Mouse (Mus musculus) forebrain, embryonic 10.5 days (tissue): ENCODE measurements at regions not wholly inside any gene's neighbourhood (a gene's known extent, or its start where the extent isn't known, plus 50 kb on each side); places are given as distances from the start of the nearest gene placed in this dataset.

Experiments used
- DNase-seq: peaks from one replicate; pipeline ENCODE4 v3.0.0-alpha.2; 2017; ENCODE audit warnings: low spot score; ENCODE audit errors: extremely low spot score
- H3K27ac ChIP-seq: fragments of 300-500 bp; sonication (generic); 2 replicates; pipeline ENCODE4 v1.5.1; 2016; ENCODE audit warnings: mild to moderate bottlenecking
- H3K27me3 ChIP-seq: fragments of 300-500 bp; sonication (generic); 2 replicates; pipeline ENCODE4 v1.6.1; 2016; ENCODE audit warnings: mild to moderate bottlenecking; ENCODE audit not compliant: poor library complexity, severe bottlenecking
- H3K36me3 ChIP-seq: fragments of 300-500 bp; sonication (generic); replicated peaks from 2 replicates; pipeline ENCODE4 v1.6.1; 2016; ENCODE audit warnings: mild to moderate bottlenecking, moderate library complexity
- H3K4me1 ChIP-seq: fragments of 300-500 bp; sonication (generic); 2 replicates; pipeline ENCODE4 v1.6.1; 2016
- H3K4me3 ChIP-seq: fragments of 300-500 bp; sonication (generic); 2 replicates; pipeline ENCODE4 v1.5.1; 2016; ENCODE audit warnings: mild to moderate bottlenecking, moderate library complexity
- H3K9me3 ChIP-seq: fragments of 300-500 bp; sonication (generic); 2 replicates; pipeline ENCODE4 v1.6.1; 2016; ENCODE audit warnings: mild to moderate bottlenecking, moderate library complexity
- WGBS: fragments of 180-500 bp; shearing (Covaris S2); methylation state at CpG from one replicate; pipeline ENCODE4 v1.1.7; 2016; 5-methylcytosine and 5-hydroxymethylcytosine counted together

DNA sequence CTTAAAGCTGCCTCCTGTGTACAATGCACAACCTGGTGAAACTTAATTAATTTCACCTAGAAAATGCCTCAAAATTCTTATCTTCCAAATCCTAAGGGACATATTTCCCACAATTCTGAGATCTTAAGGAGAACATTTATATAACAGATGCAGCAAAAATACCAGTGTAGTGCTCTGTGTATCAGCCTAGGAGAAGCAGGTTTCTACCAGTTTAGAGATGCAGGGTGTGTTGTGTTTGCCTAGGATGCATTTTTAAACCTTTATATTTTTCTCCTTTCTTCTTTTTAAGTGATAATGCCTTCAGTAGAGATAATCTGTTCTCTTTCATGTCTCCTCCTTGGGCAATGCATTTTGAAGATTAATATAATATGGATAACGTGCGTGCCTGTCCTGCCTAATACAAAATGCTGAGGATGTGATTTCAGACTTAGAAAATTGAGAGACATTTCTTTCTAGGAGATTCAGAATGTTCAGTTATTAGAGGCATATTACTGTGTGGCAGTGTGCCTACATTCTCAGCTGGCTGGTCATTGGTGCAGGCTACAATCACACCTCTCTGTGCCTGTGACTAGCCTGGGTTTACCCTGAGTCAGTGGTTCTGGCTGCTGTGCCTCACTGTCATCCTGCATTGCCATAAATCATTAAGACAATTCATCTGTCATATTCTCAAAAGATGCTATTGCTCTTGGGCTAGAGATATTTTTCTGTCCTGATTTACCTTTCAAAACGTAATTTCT, 1268.1 kb downstream of the Hace1 start:
- no peaks in the 10 kb centered on the region for H3K27me3 ChIP-seq
- H3K4me3 ChIP-seq = no peak overlapping the region
- H3K4me1 ChIP-seq = no peaks in the 10 kb centered on the region
- no peaks in the 10 kb centered on the region for H3K9me3 ChIP-seq
- H3K27ac ChIP-seq = no peak overlapping the region
- WGBS = 80% methylated on average over 3 of the region's 3 CpGs
- DNase-seq = no peak
- no peaks in the 10 kb centered on the region for H3K36me3 ChIP-seq
